Mouse (Mus musculus) CH12.LX (cell line): ENCODE measurements at regions not wholly inside any gene's neighbourhood (a gene's known extent, or its start where the extent isn't known, plus 50 kb on each side); places are given as distances from the start of the nearest gene placed in this dataset.

Experiments used
- CHD1 ChIP-seq: IDR thresholded peaks from 2 replicates; pipeline ENCODE4 v1.6.1; 2012; ENCODE audit warnings: low read depth, low read length, improper control_type of control experiment, inconsistent platforms
- CTCF ChIP-seq, 2 experiments: IDR thresholded peaks in 1 of 2; conservative IDR thresholded peaks in 1 of 2; 2 replicates each; pipeline ENCODE4 v1.5.1; 2011 to 2012; ENCODE audit warnings: low read depth in 2 of 2, low read length in 2 of 2, improper control_type of control experiment in 1 of 2, inconsistent platforms in 1 of 2, mild to moderate bottlenecking in 1 of 2, moderate library complexity in 1 of 2
- HCFC1 ChIP-seq: IDR thresholded peaks from 2 replicates; pipeline ENCODE4 v1.6.1; 2012; ENCODE audit warnings: low read depth, mild to moderate bottlenecking, inconsistent platforms, low read length, improper control_type of control experiment
- POLR2A ChIP-seq: IDR thresholded peaks from 2 replicates; pipeline ENCODE4 v1.6.1; 2011; ENCODE audit warnings: low read depth, mild to moderate bottlenecking, improper control_type of control experiment, low read length
- SMC3 ChIP-seq: IDR thresholded peaks from 2 replicates; pipeline ENCODE4 v1.6.1; 2011; ENCODE audit warnings: low read depth, low read length, improper control_type of control experiment
- TCF12 ChIP-seq: IDR thresholded peaks from 2 replicates; pipeline ENCODE4 v1.6.1; 2014; ENCODE audit warnings: low read depth, mild to moderate bottlenecking, inconsistent platforms, low read length, improper control_type of control experiment

GRCm38 (mm10) chr4:93467998-93468397, 132.7 kb upstream of the Tusc1 start:
- no peak for TF ChIP-seq HCFC1
- no peak for TF ChIP-seq CTCF (conservative IDR thresholded peaks at IDR 0.05 in 1 of 2, IDR thresholded peaks at IDR 0.05 in 1 of 2; ENCODE audit: low read depth in 2 of 2, low read length in 2 of 2)
- TF ChIP-seq CHD1, result no peak
- no peak for TF ChIP-seq TCF12
- no peak for TF ChIP-seq SMC3
- no peak for TF ChIP-seq POLR2A
